Mouse (Mus musculus) erythroblast, embryonic 14.5 days (primary cell): ENCODE measurements around the gene Gpr146.

Experiments used
- GATA1 ChIP-seq: IDR thresholded peaks from 2 replicates; pipeline ENCODE4 v1.6.1; 2012; ENCODE audit warnings: low read length, inconsistent platforms, mixed read lengths
- TAL1 ChIP-seq: IDR thresholded peaks from 3 replicates; pipeline ENCODE4 v1.6.1; 2012; ENCODE audit warnings: low read length, inconsistent platforms, mixed read lengths

DNA sequence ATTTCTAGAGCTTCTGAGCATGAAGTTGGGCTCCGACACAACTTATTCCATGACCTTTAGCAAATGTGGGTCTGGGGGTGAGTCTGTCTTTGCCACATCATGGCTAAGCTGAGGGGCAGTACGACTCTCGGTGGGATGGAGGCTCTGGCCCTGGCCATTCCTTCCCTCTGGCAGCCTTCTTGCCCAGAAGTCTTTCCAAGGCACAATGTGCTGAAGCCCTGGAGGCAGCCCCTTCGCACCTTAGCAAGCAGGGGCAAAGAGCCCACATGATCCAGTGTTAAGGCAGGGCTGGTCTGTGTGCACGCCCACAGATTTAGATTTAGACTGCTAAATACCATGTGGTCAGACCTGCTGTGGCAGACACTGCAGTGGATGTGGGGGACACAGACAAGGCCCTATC lies 21.3 kb downstream of the Gpr146 start:
- TF ChIP-seq GATA1 (no peak), TAL1 (no peak)
